Mouse (Mus musculus) embryonic facial prominence, embryonic 10.5 days (tissue): Measurements from ENCODE around the gene Dexi. TPM values are rescaled to one million over a fixed set of nuclear protein-coding genes. Genes with fewer than 3 reads are reported as not detected.
A peak's percentile ranks its signal among the peaks of the same experiment; 100 is the strongest.

ENCODE experiments used
- DNase-seq: peaks from one replicate; pipeline ENCODE4 v3.0.0-alpha.2; 2017; ENCODE audit warnings: low spot score
- H3K27ac ChIP-seq: fragments of 300-500 bp; sonication (generic); replicated peaks from 2 replicates; pipeline ENCODE4 v1.5.1; 2016; ENCODE audit warnings: mild to moderate bottlenecking
- H3K27me3 ChIP-seq: fragments of 300-500 bp; sonication (generic); replicated peaks from 2 replicates; pipeline ENCODE4 v1.6.1; 2016; ENCODE audit warnings: low read depth, mild to moderate bottlenecking; ENCODE audit not compliant: poor library complexity, severe bottlenecking
- H3K36me3 ChIP-seq: fragments of 300-500 bp; sonication (generic); replicated peaks from 2 replicates; pipeline ENCODE4 v1.6.1; 2016; ENCODE audit warnings: mild to moderate bottlenecking, moderate library complexity
- H3K4me1 ChIP-seq: fragments of 300-500 bp; sonication (generic); 2 replicates; pipeline ENCODE4 v1.6.1; 2016
- H3K4me3 ChIP-seq: fragments of 300-500 bp; sonication (generic); 2 replicates; pipeline ENCODE4 v1.5.1; 2016; ENCODE audit warnings: mild to moderate bottlenecking, moderate library complexity
- H3K9me3 ChIP-seq: fragments of 300-500 bp; sonication (generic); 2 replicates; pipeline ENCODE4 v1.6.1; 2016; ENCODE audit warnings: mild to moderate bottlenecking
- WGBS: fragments of 180-500 bp; shearing (Covaris S2); methylation state at CpG from one replicate; pipeline ENCODE4 v1.1.7; 2016; 5-methylcytosine and 5-hydroxymethylcytosine counted together
- polyA plus RNA-seq: library from polyadenylated mRNA; unstranded; fragments of >200 nt; fragmentation: Nextera tagmentation; extraction: Ambion mirVana; gene quantifications from 2 replicates; pipeline ENCODE4 v1.2.1, GENCODE M21; 2016

Dexi gene
- polyA plus RNA-seq, 1 experiment from 2014 or later, result 19.3 TPM

GRCm38 (mm10) chr16:10515953-10516572, 26.8 kb downstream of the Dexi start:
- H3K4me1 ChIP-seq, result peaks cover 16% of the 10 kb centered on the region
- 90% methylated on average over 12 of the region's 12 CpGs for WGBS
- H3K9me3 ChIP-seq, result no peaks in the 10 kb centered on the region
- H3K27ac ChIP-seq, result no peak overlapping the region
- DNase-seq, result no peak
- no peak overlapping the region for H3K4me3 ChIP-seq
- no peaks in the 10 kb centered on the region for H3K27me3 ChIP-seq
- no peaks in the 10 kb centered on the region for H3K36me3 ChIP-seq

DNA sequence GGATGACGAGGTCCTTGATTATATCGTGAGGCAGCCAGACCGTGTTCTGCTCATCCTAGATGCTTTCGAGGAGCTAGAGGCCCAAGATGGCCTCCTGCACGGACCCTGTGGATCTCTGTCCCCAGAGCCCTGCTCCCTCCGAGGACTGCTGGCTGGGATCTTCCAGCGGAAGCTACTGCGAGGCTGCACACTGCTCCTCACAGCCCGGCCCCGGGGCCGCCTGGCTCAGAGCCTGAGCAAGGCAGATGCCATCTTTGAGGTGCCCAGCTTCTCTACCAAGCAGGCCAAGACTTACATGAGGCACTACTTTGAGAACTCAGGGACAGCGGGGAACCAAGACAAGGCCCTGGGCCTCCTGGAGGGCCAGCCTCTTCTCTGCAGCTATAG, 31.7 kb downstream of the Dexi start:
- H3K27ac ChIP-seq, result no peak overlapping the region
- peaks cover 4% of the 10 kb centered on the region; the same call in 1 of the 2 replicates for H3K4me1 ChIP-seq
- no peak for DNase-seq
- H3K9me3 ChIP-seq, result no peaks in the 10 kb centered on the region
- H3K36me3 ChIP-seq, result no peaks in the 10 kb centered on the region
- no peak overlapping the region for H3K4me3 ChIP-seq
- no peaks in the 10 kb centered on the region for H3K27me3 ChIP-seq
- 88% methylated on average over 12 of the region's 12 CpGs for WGBS

- Histone ChIP-seq H3K4me1 (peaks cover 4% of the 10 kb centered on the region; the same call in 1 of the 2 replicates), H3K27ac (no peak overlapping the region), H3K27me3 (no peaks in the 10 kb centered on the region), H3K9me3 (no peaks in the 10 kb centered on the region), H3K36me3 (no peaks in the 10 kb centered on the region), H3K4me3 (no peak overlapping the region)
- no peak for DNase-seq
- 57% methylated on average over 14 of the region's 14 CpGs for WGBS
Observed at GRCm38 (mm10) chr16:10510477-10511133, 32.2 kb downstream of the Dexi start.

DNA sequence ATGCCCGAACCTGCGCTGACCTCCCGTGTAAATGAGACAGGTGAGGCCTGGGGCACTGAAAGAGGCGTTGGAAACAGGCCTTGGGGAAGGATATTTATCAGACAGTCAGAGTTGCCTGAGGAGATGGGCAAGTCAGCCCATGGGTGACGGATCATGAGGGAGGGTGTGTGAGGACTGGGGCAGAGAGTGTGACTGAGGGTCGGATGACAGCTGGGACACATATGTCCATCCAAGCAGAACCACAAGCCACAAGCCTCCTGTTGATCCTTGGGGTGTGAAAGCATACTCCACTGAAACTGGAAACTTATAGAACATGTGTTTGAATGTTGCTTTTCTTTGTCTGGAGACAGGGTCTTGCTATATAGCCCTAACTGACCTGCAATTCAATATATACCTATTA, 34.2 kb downstream of the Dexi start:
- no peak for DNase-seq
- Histone ChIP-seq H3K27me3 (no peaks in the 10 kb centered on the region), H3K4me1 (peaks cover 4% of the 10 kb centered on the region; the same call in 1 of the 2 replicates), H3K27ac (no peak overlapping the region), H3K9me3 (no peaks in the 10 kb centered on the region), H3K4me3 (no peak overlapping the region), H3K36me3 (no peaks in the 10 kb centered on the region)
- 62% methylated on average over 6 of the region's 6 CpGs for WGBS

GRCm38 (mm10) chr16:10507445-10507844, 35.4 kb downstream of the Dexi start:
- H3K4me1 ChIP-seq, result peaks cover 4% of the 10 kb centered on the region; the same call in 1 of the 2 replicates
- H3K9me3 ChIP-seq, result no peaks in the 10 kb centered on the region
- WGBS, result 69% methylated on average over 4 of the region's 4 CpGs
- no peak for DNase-seq
- H3K36me3 ChIP-seq, result no peaks in the 10 kb centered on the region
- no peak overlapping the region for H3K27ac ChIP-seq
- no peaks in the 10 kb centered on the region for H3K27me3 ChIP-seq
- no peak overlapping the region for H3K4me3 ChIP-seq

DNA sequence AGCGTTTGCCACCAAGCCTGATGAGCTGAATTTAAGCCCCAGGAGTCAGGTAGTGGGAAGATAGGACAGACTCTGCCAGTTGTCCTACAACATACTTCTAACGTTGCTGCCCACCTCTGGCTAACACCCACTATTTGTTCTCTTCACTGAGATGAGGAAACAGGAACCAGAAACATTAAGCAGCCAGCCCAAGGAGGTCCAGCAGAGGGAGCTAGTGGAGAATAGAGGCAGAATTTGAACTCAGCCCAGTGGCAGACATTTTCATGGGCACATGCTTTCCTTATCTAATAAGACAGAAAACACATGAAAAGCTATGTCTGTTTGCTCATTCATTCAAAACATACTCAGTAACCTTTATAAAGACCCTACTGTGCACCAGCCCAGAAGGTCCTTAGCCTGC, 39.8 kb downstream of the Dexi start:
- Histone ChIP-seq H3K36me3 (no peaks in the 10 kb centered on the region), H3K9me3 (no peaks in the 10 kb centered on the region), H3K27ac (no peak overlapping the region), H3K27me3 (no peaks in the 10 kb centered on the region), H3K4me3 (no peak overlapping the region), H3K4me1 (no peaks in the 10 kb centered on the region)
- no peak for DNase-seq
- WGBS, result 77% methylated on average over 2 of the region's 2 CpGs

GRCm38 (mm10) chr16:10501865-10502264, 41.0 kb downstream of the Dexi start:
- Histone ChIP-seq H3K27ac (no peak overlapping the region), H3K4me3 (no peak overlapping the region), H3K36me3 (no peaks in the 10 kb centered on the region), H3K9me3 (no peaks in the 10 kb centered on the region), H3K27me3 (no peaks in the 10 kb centered on the region), H3K4me1 (no peaks in the 10 kb centered on the region)
- WGBS, result 16% methylated on average over 8 of the region's 8 CpGs
- peak; percentile 82 for DNase-seq

DNA sequence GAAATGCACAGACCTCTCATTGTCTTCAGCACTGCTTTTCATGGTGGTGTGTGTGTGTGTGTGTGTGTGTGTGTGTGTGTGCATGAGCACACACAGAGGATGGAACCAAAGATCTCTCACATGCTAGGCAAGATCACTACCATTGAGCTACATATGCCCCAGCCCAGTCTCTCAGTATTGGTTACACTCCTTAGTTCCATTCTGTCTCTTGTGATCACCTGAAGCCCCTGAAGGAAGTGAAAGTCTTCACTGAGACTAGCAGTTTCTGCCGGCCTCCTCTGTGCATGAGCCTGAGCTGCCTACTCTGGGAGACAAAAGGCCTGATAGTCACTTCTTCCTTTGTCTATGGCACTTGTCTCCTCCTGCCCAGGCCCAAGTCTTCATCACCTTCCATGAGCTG, 43.7 kb downstream of the Dexi start:
- H3K9me3 ChIP-seq, result no peaks in the 10 kb centered on the region
- H3K36me3 ChIP-seq, result no peaks in the 10 kb centered on the region
- no peak overlapping the region for H3K4me3 ChIP-seq
- no peak for DNase-seq
- no peak overlapping the region for H3K27ac ChIP-seq
- no peaks in the 10 kb centered on the region for H3K27me3 ChIP-seq
- 50% methylated on average over 1 of the region's 1 CpGs for WGBS
- H3K4me1 ChIP-seq, result no peaks in the 10 kb centered on the region

- Histone ChIP-seq H3K27me3 (no peaks in the 10 kb centered on the region), H3K9me3 (no peaks in the 10 kb centered on the region), H3K27ac (no peak overlapping the region), H3K4me3 (no peak overlapping the region), H3K36me3 (no peaks in the 10 kb centered on the region), H3K4me1 (no peaks in the 10 kb centered on the region)
- no peak for DNase-seq
- 78% methylated on average over 5 of the region's 5 CpGs for WGBS
Observed at GRCm38 (mm10) chr16:10498096-10498602, 44.7 kb downstream of the Dexi start.

GRCm38 (mm10) chr16:10495824-10496298, 47.0 kb downstream of the Dexi start:
- Histone ChIP-seq H3K4me3 (no peak overlapping the region), H3K27ac (no peak overlapping the region), H3K4me1 (no peaks in the 10 kb centered on the region), H3K27me3 (peaks cover under 1% of the 10 kb centered on the region; the same call in 1 of the 2 replicates), H3K9me3 (no peaks in the 10 kb centered on the region), H3K36me3 (no peaks in the 10 kb centered on the region)
- DNase-seq, result no peak
- 80% methylated on average over 2 of the region's 2 CpGs for WGBS

DNA sequence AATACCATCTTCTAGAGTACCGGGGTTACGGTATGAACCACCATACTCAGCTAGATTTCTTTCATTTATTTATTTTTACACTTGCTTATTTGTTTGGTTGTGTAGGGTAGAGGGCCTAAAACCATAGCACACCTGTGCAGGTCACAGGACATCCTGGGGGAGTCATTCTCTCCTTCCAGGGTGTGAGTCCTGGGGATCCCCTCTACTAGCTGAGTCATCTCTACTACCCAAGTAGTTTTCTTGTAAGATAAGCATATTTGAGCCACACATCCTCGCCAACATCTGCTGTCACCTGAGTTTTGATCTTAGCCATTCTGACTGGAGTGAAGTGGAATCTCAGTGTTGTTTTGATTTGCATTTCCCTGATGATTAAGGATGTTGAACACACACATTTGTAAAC, 50.3 kb downstream of the Dexi start:
- 88% methylated on average over 3 of the region's 3 CpGs for WGBS
- H3K4me1 ChIP-seq, result peaks cover 10% of the 10 kb centered on the region
- no peaks in the 10 kb centered on the region for H3K9me3 ChIP-seq
- H3K27me3 ChIP-seq, result peaks cover 30% of the 10 kb centered on the region
- H3K4me3 ChIP-seq, result no peak overlapping the region
- DNase-seq, result no peak
- H3K36me3 ChIP-seq, result no peaks in the 10 kb centered on the region
- H3K27ac ChIP-seq, result no peak overlapping the region

DNA sequence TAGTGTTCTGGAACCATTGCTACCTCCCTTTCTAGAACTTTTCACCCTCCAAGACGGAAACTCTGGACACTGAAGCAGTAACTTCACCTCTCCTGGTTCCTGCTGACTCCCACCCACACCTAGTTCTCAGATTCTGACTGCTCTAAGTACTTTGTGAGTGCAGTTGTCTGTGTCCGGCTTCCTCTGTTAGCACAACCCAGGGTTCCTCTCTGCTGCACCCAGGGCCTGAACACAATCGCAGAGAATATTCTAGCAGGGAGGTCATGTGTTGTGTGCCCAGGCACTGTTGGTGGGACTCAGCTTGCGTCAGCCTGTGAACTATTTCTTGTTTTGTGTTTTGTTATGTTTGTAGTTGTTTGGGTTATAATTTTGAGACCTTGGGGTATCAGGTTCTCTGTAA, 51.1 kb downstream of the Dexi start:
- Histone ChIP-seq H3K27me3 (peaks cover 30% of the 10 kb centered on the region), H3K4me3 (no peak overlapping the region), H3K36me3 (no peaks in the 10 kb centered on the region), H3K9me3 (no peaks in the 10 kb centered on the region), H3K4me1 (peaks cover 10% of the 10 kb centered on the region), H3K27ac (no peak overlapping the region)
- 83% methylated on average over 4 of the region's 4 CpGs for WGBS
- DNase-seq, result no peak
